Mouse (Mus musculus): ENCODE measurements around the gene Zfp398. TPM values are rescaled to one million over a fixed set of nuclear protein-coding genes. Genes with fewer than 3 reads are reported as not detected.

Gene Zfp398
- total and polyA plus RNA-seq, 2 experiments from 2014 or later, result 13.0 to 24.2 TPM

DNA sequence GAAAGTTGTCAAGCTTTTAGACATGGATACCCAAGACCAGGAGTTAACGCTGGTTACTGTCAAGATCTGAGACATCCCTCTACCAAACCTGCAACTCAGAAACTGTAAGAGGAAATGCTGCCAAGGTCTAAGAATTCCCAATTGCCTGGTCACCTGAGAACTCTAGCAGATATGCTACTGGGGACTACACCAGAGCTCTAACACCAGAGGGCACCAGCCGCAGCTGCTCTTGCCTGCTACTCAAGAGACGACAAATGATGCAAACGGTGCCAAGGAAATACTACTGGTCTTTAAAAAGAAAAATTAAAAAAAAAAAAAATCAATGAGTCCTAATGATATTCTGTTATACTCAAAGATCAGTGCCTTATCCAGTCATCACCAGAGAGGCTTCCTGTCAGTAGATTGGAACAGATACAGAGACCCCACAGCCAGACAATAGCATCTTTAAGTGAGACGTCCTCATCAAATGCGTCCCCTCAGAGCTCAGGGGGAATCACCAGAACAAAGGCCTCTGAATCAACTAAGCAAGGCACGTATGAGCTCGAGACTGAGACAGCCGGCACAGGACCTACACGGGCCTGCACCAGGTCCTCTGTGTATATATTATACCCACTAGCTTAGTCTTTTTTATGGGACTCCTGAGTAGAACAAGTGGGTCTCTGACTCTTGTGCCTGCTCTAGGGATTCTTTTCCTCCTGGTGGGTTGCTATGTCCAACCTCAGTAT, 41.2 kb upstream of the Zfp398 start:
- Histone ChIP-seq H3K9me3 (ENCODE audit: low read length) (no peaks in the 10 kb centered on the region), H3K9ac (replicated peaks; ENCODE audit: low read length) (no peak overlapping the region), H3K4me1 (ENCODE audit: insufficient read depth, low read length) (no peaks in the 10 kb centered on the region), H3K4me2 (ENCODE audit: low read depth, low read length) (no peak overlapping the region), H3K36me3 (ENCODE audit: insufficient read depth, low read length) (peaks cover 36% of the 10 kb centered on the region), H3K27me3 (ENCODE audit: insufficient read depth, low read length) (no peaks in the 10 kb centered on the region), H3K27ac (no peak overlapping the region), H3K4me3 (ENCODE audit: low read length) (no peak overlapping the region)
- DNase-seq (ENCODE audit: low spot score) (peak; percentile 69), ATAC-seq (no peak)
- TF ChIP-seq CTCF (IDR thresholded peaks at IDR 0.05; ENCODE audit: low read depth), result peak; percentile 56
- WGBS, result 34% methylated on average over 10 of the region's 10 CpGs

DNA sequence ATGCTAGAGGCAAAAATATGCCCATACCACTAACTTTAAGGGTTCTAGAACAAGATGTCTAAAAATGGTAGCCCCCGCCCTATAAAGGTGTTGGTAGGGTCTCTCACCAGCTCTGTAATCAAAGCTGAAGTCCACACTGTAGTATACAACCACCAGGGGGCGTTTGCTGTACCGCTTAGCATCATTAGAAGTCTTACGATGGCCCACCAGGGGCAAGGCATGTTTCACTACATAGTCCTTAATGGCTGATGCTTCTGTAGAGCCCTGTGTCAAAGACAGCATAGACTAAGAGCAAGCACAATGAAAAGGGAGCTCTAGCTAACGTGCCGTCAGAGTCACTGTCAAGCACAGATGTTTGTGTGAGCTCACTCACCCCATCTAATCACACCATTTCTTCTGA, 36.4 kb upstream of the Zfp398 start:
- WGBS, result 44% methylated on average over 6 of the region's 6 CpGs
- DNase-seq (ENCODE audit: low spot score) (peak; percentile 86), ATAC-seq (peak; percentile 71)
- no peaks in the 10 kb centered on the region for H3K4me1 ChIP-seq (ENCODE audit: insufficient read depth, low read length)
- no peaks in the 10 kb centered on the region for H3K9me3 ChIP-seq (ENCODE audit: low read length)
- H3K4me2 ChIP-seq (ENCODE audit: low read depth, low read length), result no peak overlapping the region
- H3K9ac ChIP-seq (replicated peaks; ENCODE audit: low read length), result no peak overlapping the region
- H3K36me3 ChIP-seq (ENCODE audit: insufficient read depth, low read length), result peaks cover 69% of the 10 kb centered on the region
- no peak overlapping the region for H3K4me3 ChIP-seq (ENCODE audit: low read length)
- H3K27ac ChIP-seq, result no peak overlapping the region
- TF ChIP-seq CTCF (IDR thresholded peaks at IDR 0.05; ENCODE audit: low read depth), result peak; percentile 82
- H3K27me3 ChIP-seq (ENCODE audit: insufficient read depth, low read length), result no peaks in the 10 kb centered on the region

DNA sequence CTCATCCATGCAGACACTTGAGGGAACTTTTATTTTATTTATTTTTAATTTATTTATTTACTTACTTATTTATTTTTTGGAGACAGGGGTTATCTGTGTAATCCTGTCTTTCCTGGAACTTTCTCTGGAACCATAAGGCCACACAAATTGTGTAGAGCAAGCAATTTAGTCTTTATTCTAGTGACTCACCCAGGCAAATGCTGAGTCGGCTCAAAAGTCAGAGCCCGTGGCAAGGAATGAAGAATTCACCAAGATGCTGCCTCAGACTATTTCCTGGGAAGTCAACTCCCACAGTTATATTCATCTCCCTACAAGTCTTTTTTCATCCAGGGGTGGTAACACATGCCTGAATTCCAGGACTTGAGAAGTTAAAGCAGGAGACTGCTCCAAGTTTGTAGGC, 29.9 kb upstream of the Zfp398 start:
- Histone ChIP-seq H3K9ac (replicated peaks; ENCODE audit: low read length) (no peak overlapping the region), H3K27me3 (ENCODE audit: insufficient read depth, low read length) (no peaks in the 10 kb centered on the region), H3K27ac (no peak overlapping the region), H3K4me2 (ENCODE audit: low read depth, low read length) (no peak overlapping the region), H3K4me3 (ENCODE audit: low read length) (no peak overlapping the region), H3K9me3 (ENCODE audit: low read length) (no peaks in the 10 kb centered on the region), H3K36me3 (ENCODE audit: insufficient read depth, low read length) (peaks cover 48% of the 10 kb centered on the region), H3K4me1 (ENCODE audit: insufficient read depth, low read length) (no peaks in the 10 kb centered on the region)
- no peak for ATAC-seq
- TF ChIP-seq CTCF (IDR thresholded peaks at IDR 0.05; ENCODE audit: low read depth), result no peak
- DNase-seq (ENCODE audit: low spot score), result no peak
- 80% methylated on average over 2 of the region's 2 CpGs for WGBS

DNA sequence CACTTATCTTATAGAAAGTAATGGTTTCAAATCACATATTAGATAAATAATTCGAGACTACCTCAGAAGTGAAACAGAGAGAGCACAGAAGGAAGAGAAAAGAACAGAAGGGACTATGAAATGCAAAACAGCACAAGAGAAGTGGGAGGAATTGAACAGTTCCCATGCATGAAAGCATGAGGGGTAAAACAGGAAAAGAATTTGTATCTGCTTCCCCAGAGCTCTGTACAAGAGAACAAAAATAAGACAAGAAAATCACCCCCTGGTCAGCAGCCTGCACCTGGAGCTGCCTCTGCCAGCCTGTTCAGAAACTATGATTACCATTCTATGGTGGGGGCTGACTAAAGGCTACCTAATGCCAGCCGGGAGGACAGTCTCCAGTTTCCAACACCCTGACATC, 28.0 kb upstream of the Zfp398 start:
- Histone ChIP-seq H3K9me3 (ENCODE audit: low read length) (no peaks in the 10 kb centered on the region), H3K27me3 (ENCODE audit: insufficient read depth, low read length) (no peaks in the 10 kb centered on the region), H3K4me3 (ENCODE audit: low read length) (no peak overlapping the region), H3K9ac (replicated peaks; ENCODE audit: low read length) (no peak overlapping the region), H3K27ac (no peak overlapping the region), H3K4me1 (ENCODE audit: insufficient read depth, low read length) (peaks cover 12% of the 10 kb centered on the region), H3K36me3 (ENCODE audit: insufficient read depth, low read length) (peaks cover 41% of the 10 kb centered on the region), H3K4me2 (ENCODE audit: low read depth, low read length) (no peak overlapping the region)
- DNase-seq (ENCODE audit: low spot score), result no peak
- no peak for TF ChIP-seq CTCF (IDR thresholded peaks at IDR 0.05; ENCODE audit: low read depth)
- ATAC-seq, result no peak
- 81% methylated on average over 2 of the region's 2 CpGs for WGBS

DNA sequence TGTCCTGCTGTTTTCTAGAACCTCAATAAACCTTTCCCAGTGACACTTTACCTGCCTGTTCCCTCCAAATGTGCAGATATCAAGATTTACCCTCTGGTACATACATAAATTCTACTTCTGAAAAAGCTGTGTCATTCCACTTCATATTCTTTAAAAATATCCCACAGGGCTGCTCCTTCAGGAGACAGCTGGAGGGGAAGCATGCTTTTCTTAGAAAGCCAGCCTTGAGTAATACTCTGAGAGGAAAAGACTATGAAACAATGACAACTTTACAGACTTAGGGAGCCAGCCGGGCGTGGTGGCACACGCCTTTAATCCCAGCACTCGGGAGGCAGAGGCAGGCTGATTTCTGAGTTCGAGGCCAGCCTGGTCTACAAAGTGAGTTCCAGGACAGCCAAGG, 26.9 kb upstream of the Zfp398 start:
- ATAC-seq (no peak), DNase-seq (ENCODE audit: low spot score) (no peak)
- Histone ChIP-seq H3K36me3 (ENCODE audit: insufficient read depth, low read length) (peaks cover 29% of the 10 kb centered on the region), H3K4me1 (ENCODE audit: insufficient read depth, low read length) (peaks cover 12% of the 10 kb centered on the region), H3K9ac (replicated peaks; ENCODE audit: low read length) (no peak overlapping the region), H3K27ac (peak overlapping the region; percentile 26; the same call in 1 of the 2 replicates), H3K4me2 (ENCODE audit: low read depth, low read length) (no peak overlapping the region), H3K9me3 (ENCODE audit: low read length) (no peaks in the 10 kb centered on the region), H3K27me3 (ENCODE audit: insufficient read depth, low read length) (no peaks in the 10 kb centered on the region), H3K4me3 (ENCODE audit: low read length) (no peak overlapping the region)
- 79% methylated on average over 5 of the region's 5 CpGs for WGBS
- TF ChIP-seq CTCF (IDR thresholded peaks at IDR 0.05; ENCODE audit: low read depth), result no peak

DNA sequence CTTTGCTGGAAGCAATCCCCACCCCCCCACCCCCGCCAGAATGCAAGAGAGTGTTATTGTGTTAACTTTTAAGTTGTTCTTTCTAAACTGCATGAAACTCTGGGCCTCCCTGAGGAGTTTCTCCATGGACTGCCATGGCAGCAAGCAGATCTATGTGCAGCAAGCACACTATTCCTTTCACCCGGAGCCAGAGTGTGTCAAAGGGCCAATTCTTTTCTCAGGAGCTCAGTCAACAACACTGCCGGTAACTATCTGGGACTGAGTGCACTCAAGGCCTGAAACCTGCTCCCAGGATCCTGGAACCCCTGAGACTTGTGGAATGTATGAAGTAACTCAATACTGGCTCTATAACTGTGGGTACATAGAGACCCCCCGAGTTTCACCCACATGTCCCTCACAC, 26.4 kb upstream of the Zfp398 start:
- Histone ChIP-seq H3K27ac (peak overlapping the region; percentile 46; the same call in 1 of the 2 replicates), H3K4me3 (ENCODE audit: low read length) (no peak overlapping the region), H3K4me2 (ENCODE audit: low read depth, low read length) (no peak overlapping the region), H3K27me3 (ENCODE audit: insufficient read depth, low read length) (no peaks in the 10 kb centered on the region), H3K4me1 (ENCODE audit: insufficient read depth, low read length) (peaks cover 16% of the 10 kb centered on the region), H3K9me3 (ENCODE audit: low read length) (no peaks in the 10 kb centered on the region), H3K9ac (replicated peaks; ENCODE audit: low read length) (no peak overlapping the region), H3K36me3 (ENCODE audit: insufficient read depth, low read length) (peaks cover 24% of the 10 kb centered on the region)
- DNase-seq (ENCODE audit: low spot score), result peak; percentile 46
- TF ChIP-seq CTCF (IDR thresholded peaks at IDR 0.05; ENCODE audit: low read depth), result no peak
- no peak for ATAC-seq
- 57% methylated on average over 4 of the region's 4 CpGs for WGBS

DNA sequence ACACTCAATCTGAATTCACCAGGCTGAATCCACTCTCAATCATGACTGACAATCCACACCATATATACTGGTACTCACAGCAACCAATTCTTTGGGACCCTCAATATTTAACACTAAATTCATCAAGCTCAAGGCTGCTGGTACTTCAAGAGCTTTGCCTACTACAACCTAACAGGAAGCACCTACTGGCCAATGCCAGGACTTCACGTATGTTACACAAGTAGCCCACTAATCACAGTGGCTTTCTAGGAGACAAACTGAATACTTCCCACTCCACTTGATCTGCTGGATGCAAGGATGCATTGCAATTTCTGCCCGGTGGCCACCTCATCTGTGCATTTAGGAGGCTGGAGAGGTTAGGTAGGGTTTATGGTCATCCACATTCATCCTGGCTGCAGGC, 25.3 kb upstream of the Zfp398 start:
- Histone ChIP-seq H3K36me3 (ENCODE audit: insufficient read depth, low read length) (peaks cover 18% of the 10 kb centered on the region), H3K4me2 (ENCODE audit: low read depth, low read length) (0 out of 2 replicates have a peak overlapping the region, but pooled peaks have one; percentile 2), H3K27ac (no peak overlapping the region), H3K27me3 (ENCODE audit: insufficient read depth, low read length) (no peaks in the 10 kb centered on the region), H3K4me1 (ENCODE audit: insufficient read depth, low read length) (peaks cover 17% of the 10 kb centered on the region), H3K4me3 (ENCODE audit: low read length) (no peak overlapping the region), H3K9ac (replicated peaks; ENCODE audit: low read length) (no peak overlapping the region), H3K9me3 (ENCODE audit: low read length) (no peaks in the 10 kb centered on the region)
- TF ChIP-seq CTCF (IDR thresholded peaks at IDR 0.05; ENCODE audit: low read depth), result no peak
- 71% methylated on average over 2 of the region's 2 CpGs for WGBS
- no peak for ATAC-seq
- no peak for DNase-seq (ENCODE audit: low spot score)

All from hindbrain, postnatal 0 days (tissue).